Mouse (Mus musculus) intestine, embryonic 15.5 days (tissue): ENCODE results near the gene Ndufv2. TPM values are rescaled to one million over a fixed set of nuclear protein-coding genes. Genes with fewer than 3 reads are reported as not detected.

Experiments
- ATAC-seq: fragments of 200-750 bp; cut with Nextera tagmentation; 2 replicates; pipeline ENCODE4 v1.8.0; 2017; ENCODE audit warnings: moderate TSS enrichment, moderate library complexity
- H3K27ac ChIP-seq: fragments of 300-500 bp; sonication (generic); 2 replicates; pipeline ENCODE4 v1.5.1; 2015; ENCODE audit warnings: mild to moderate bottlenecking, inconsistent platforms
- H3K27me3 ChIP-seq: fragments of 300-500 bp; sonication (generic); replicated peaks from 2 replicates; pipeline ENCODE4 v1.6.1; 2015; ENCODE audit warnings: inconsistent platforms
- H3K36me3 ChIP-seq: fragments of 300-500 bp; sonication (generic); 2 replicates; pipeline ENCODE4 v1.6.1; 2015; ENCODE audit warnings: inconsistent platforms
- H3K4me1 ChIP-seq: fragments of 300-500 bp; sonication (generic); replicated peaks from 2 replicates; pipeline ENCODE4 v1.6.1; 2015; ENCODE audit warnings: inconsistent platforms
- H3K4me2 ChIP-seq: fragments of 300-500 bp; sonication (generic); replicated peaks from 2 replicates; pipeline ENCODE4 v1.6.1; 2015; ENCODE audit warnings: mild to moderate bottlenecking, inconsistent platforms
- H3K4me3 ChIP-seq: fragments of 300-500 bp; sonication (generic); replicated peaks from 2 replicates; pipeline ENCODE4 v1.5.1; 2015; ENCODE audit warnings: inconsistent platforms
- H3K9ac ChIP-seq: fragments of 300-500 bp; sonication (generic); 2 replicates; pipeline ENCODE4 v1.6.1; 2015; ENCODE audit warnings: inconsistent platforms
- H3K9me3 ChIP-seq: fragments of 300-500 bp; sonication (generic); 2 replicates; pipeline ENCODE4 v1.6.1; 2016; ENCODE audit warnings: inconsistent platforms
- WGBS: fragments of 180-500 bp; shearing (Covaris S2); methylation state at CpG from one replicate; pipeline ENCODE4 v1.1.7; 2015; 5-methylcytosine and 5-hydroxymethylcytosine counted together
- polyA plus RNA-seq: library from polyadenylated mRNA; unstranded; fragments of >200 nt; fragmentation: Nextera tagmentation; extraction: Ambion mirVana; gene quantifications from 2 replicates; pipeline ENCODE4 v1.2.1, GENCODE M21; 2015

Gene Ndufv2
- polyA plus RNA-seq, 1 experiment from 2014 or later, result 428 TPM

DNA sequence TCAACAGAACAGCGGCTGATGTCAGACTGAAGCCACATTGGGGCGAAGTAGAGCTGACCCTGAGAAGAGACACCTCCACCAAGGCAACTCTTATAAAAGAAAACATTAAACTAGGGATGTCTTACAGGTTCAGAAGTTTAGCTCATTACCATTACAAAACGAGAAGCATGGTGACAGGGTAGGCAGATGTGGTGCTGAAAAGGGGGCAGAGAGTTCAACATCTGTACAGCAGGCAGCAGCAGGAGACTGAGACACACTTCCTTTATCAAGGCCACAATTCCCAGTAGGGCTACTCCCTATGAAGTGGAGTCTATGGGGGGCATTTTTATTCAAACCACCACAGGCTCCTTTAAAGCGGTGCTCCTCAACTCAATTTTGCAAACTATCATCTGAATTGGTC lies 6.8 kb upstream of the Ndufv2 start:
- WGBS, result 88% methylated on average over 4 of the region's 4 CpGs
- Histone ChIP-seq H3K4me3 (no peak overlapping the region), H3K9ac (no peak overlapping the region), H3K4me2 (no peak overlapping the region), H3K36me3 (no peaks in the 10 kb centered on the region), H3K27ac (no peak overlapping the region), H3K4me1 (peaks cover 9% of the 10 kb centered on the region), H3K9me3 (no peaks in the 10 kb centered on the region), H3K27me3 (no peaks in the 10 kb centered on the region)
- ATAC-seq, result no peak

DNA sequence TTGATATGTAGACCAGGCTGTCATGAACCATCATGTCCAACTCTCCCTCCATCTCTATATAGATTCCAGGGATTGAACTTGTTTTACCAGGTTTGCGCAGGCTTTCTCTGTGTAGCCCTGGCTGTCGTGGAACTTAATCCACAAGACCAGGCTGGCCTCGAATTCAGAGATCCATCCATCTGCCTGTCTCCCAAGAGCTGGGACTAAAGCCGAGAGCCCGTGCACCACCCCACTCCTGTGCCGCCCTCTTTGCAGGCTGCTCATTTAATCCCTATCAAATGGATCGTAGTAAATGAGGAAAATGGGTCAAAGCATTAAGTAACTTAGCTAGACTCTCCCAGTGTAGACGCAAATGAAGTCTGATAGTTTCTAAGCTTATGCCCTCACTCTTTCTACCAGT lies 6.1 kb upstream of the Ndufv2 start:
- Histone ChIP-seq H3K27me3 (no peaks in the 10 kb centered on the region), H3K4me2 (no peak overlapping the region), H3K27ac (no peak overlapping the region), H3K9me3 (no peaks in the 10 kb centered on the region), H3K9ac (no peak overlapping the region), H3K4me3 (no peak overlapping the region), H3K4me1 (peaks cover 6% of the 10 kb centered on the region), H3K36me3 (no peaks in the 10 kb centered on the region)
- 75% methylated on average over 8 of the region's 8 CpGs for WGBS
- ATAC-seq, result no peak

DNA sequence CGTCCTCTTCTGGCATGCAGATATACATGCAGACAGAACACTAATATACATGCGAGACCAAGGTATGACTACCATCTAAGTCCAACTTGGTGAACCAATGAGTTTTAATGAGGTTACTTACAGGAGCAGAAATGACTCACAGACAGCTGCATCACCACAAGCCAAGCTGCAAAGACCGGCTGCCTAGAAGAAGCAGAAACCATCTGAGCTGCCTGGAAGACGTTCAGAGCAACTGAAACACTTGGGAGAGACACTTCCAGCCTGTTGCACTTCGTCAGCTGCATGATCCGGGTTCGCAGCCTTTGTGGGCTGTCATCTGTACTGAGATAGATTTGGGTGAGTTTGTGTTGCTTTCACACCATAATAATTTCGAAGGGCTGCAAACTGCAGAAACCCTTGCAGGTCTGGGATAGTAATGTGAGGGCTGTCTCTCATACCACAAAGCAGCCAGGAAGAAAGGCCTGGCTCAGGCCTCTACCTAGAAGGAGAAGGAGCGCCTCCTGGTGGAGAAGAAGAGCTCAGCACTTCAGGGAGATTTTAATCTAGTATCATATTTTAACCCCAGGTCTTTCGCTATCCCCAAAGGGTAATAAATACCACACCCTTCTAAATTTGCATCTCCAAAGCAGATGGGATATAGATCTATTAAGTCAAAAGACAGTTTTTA lies 5.4 kb upstream of the Ndufv2 start:
- Histone ChIP-seq H3K36me3 (no peaks in the 10 kb centered on the region), H3K9me3 (no peaks in the 10 kb centered on the region), H3K27ac (no peak overlapping the region), H3K27me3 (no peaks in the 10 kb centered on the region), H3K4me1 (peaks cover 2% of the 10 kb centered on the region; the same call in 1 of the 2 replicates), H3K4me3 (no peak overlapping the region), H3K9ac (no peak overlapping the region), H3K4me2 (no peak overlapping the region)
- WGBS, result 48% methylated on average over 10 of the region's 10 CpGs
- no peak for ATAC-seq

DNA sequence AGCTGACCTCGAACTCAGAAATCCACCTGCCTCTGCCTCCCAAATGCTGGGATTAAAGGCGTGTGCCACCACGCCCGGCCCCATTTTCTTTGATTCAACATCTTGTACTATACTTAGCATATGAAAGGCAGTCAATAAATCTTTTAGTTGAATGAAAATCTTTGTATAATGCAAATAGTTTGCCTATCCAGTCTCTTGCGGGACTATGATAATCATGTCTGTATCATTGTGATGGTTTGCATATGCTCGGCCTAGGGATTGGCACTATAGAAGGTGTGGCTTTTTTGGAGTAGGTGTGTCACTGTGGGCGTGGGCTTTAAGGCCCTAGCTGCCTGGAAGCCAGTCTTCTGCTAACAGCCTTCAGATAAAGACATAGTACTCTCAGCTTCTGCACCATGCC lies 2.7 kb upstream of the Ndufv2 start:
- Histone ChIP-seq H3K9me3 (no peaks in the 10 kb centered on the region), H3K9ac (no peak overlapping the region), H3K4me2 (no peak overlapping the region), H3K27me3 (no peaks in the 10 kb centered on the region), H3K4me3 (no peak overlapping the region), H3K36me3 (no peaks in the 10 kb centered on the region), H3K27ac (no peak overlapping the region), H3K4me1 (peaks cover 2% of the 10 kb centered on the region)
- 84% methylated on average over 7 of the region's 7 CpGs for WGBS
- ATAC-seq, result no peak

DNA sequence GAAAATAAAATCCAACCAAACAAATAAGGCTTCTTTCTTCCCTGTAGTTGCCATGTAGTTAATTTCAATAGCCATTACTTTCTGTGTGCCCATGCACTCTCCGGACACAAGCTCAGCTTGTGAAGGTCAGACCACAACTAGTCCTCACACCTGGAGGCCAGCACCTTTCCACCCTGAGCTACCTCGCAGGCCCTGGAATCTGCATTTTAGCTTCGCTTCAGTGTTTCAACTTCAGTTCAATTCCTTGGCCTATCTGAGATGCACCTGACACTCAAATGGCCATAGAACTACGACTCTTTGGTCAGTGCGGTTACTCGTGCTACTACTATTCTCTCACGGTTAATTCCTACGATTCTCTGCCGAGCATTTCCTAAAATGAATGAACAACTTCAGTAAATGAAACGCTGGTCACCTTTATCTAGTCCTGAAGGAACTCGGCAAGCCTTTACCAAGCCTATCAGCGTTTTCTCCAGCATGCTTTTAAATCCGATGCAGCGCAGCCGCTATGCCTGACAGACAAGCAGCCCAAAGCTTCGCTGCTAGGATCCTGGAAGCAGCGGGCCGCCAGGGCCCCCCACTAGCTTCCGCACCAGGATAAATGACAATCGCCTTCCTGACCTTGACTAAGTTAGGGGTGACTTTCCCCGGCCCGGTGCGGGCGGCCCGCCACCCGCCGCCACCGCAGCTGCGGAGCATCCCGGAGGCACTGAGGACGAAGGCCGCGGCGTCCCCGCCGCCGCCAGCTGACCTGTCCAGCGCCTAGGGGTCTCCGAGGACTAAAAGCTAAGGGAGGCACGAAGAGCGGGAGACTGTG lies 586 bp downstream of the Ndufv2 start:
- Histone ChIP-seq H3K9ac (peak overlapping the region; percentile 77), H3K27me3 (no peaks in the 10 kb centered on the region), H3K9me3 (no peaks in the 10 kb centered on the region), H3K27ac (peak overlapping the region; percentile 94), H3K36me3 (no peaks in the 10 kb centered on the region), H3K4me3 (peak overlapping the region; percentile 71), H3K4me1 (peaks cover 2% of the 10 kb centered on the region; the same call in 1 of the 2 replicates), H3K4me2 (peak overlapping the region; percentile 72)
- under 1% methylated on average over 41 of the region's 41 CpGs for WGBS
- ATAC-seq, result peak; percentile 71; the same call in 1 of the 2 replicates

DNA sequence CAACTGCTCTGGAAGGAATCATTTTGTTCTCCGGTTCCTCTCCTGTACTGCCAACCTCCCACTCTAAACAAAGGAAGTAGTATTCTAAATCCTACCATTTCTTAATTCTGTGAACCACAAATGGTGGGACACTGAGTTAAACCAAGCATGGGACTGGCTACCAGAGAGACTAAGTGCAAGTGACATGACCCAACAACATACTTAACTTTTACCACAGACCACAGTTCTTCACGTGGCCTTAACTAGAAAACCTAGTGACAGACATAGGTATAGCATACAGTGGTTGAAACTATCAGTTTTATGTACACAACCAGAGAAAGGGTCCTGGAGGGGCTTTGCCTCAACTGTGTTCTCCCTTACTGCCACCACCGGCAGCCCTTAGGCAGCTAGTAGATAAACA lies 8.7 kb downstream of the Ndufv2 start:
- H3K4me3 ChIP-seq, result no peak overlapping the region
- WGBS, result 69% methylated on average over 3 of the region's 3 CpGs
- no peak overlapping the region for H3K27ac ChIP-seq
- no peaks in the 10 kb centered on the region for H3K9me3 ChIP-seq
- ATAC-seq, result no peak
- no peaks in the 10 kb centered on the region for H3K4me1 ChIP-seq
- H3K27me3 ChIP-seq, result no peaks in the 10 kb centered on the region
- no peak overlapping the region for H3K9ac ChIP-seq
- peaks cover 7% of the 10 kb centered on the region; the same call in 1 of the 2 replicates for H3K36me3 ChIP-seq
- no peak overlapping the region for H3K4me2 ChIP-seq

DNA sequence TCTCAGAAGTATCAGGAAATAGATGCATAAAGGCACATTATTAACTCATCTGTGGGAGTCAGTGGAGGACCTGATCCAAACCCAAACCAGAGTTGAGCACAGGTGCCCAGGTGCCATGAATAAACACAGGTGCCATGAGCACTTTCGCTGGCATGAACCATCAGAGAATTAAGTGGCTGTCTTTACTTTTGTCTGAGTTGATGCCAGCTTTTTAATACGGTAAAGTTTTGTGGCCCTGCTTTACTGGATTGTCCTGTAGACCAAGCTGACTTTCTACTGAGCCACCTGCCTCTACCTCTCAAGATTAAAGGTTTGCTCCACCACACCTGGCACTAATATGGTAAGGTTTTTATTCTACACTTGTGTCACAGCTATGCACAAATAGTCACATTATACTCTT lies 9.3 kb downstream of the Ndufv2 start:
- no peak for ATAC-seq
- H3K9ac ChIP-seq, result no peak overlapping the region
- H3K4me3 ChIP-seq, result no peak overlapping the region
- no peaks in the 10 kb centered on the region for H3K27me3 ChIP-seq
- H3K4me1 ChIP-seq, result no peaks in the 10 kb centered on the region
- no peak overlapping the region for H3K4me2 ChIP-seq
- WGBS, result 91% methylated on average over 2 of the region's 2 CpGs
- H3K9me3 ChIP-seq, result no peaks in the 10 kb centered on the region
- H3K27ac ChIP-seq, result no peak overlapping the region
- H3K36me3 ChIP-seq, result peaks cover 10% of the 10 kb centered on the region; the same call in 1 of the 2 replicates

DNA sequence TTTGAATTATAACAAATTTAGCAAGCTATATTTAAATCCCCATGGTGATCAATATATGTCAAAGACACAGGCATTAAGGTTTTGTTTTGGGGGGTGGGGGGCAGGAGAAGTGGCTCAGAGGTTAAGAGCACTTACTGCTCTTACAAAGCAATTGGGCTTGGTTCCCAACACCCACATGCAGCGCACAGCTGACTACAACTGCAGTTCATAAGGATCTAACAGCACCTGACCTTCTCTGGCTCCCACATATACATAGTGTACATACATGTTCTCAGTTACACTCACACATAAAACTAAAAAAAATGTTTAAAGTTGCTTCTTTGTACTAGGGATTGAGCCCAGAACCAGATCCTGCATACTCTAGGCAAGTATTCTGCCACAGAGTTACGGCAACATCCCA lies 10.0 kb downstream of the Ndufv2 start:
- Histone ChIP-seq H3K27me3 (no peaks in the 10 kb centered on the region), H3K9me3 (no peaks in the 10 kb centered on the region), H3K27ac (no peak overlapping the region), H3K36me3 (peaks cover 11% of the 10 kb centered on the region; the same call in 1 of the 2 replicates), H3K4me2 (no peak overlapping the region), H3K9ac (no peak overlapping the region), H3K4me3 (no peak overlapping the region), H3K4me1 (no peaks in the 10 kb centered on the region)
- 85% methylated on average over 2 of the region's 2 CpGs for WGBS
- ATAC-seq, result no peak

DNA sequence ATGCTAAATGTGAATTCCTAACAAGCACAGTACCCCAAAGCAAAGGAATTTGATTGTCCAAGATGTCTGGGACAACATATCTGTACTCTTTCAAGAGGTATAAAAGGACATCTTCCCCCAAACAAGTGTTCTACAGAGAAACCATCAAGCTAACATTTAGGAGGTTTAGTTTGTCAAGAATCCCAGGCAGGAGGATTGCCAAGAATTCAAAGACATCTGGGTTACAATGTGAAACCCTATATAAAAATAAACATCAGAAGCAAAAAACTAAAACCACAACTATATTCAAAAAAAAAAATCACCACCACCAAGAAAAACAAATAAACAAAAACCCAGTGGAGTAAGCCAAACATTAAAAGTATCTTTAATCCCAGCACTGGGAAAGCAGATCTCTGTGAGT lies 11.1 kb downstream of the Ndufv2 start:
- Histone ChIP-seq H3K36me3 (peaks cover 11% of the 10 kb centered on the region; the same call in 1 of the 2 replicates), H3K9me3 (no peaks in the 10 kb centered on the region), H3K27ac (no peak overlapping the region), H3K4me2 (no peak overlapping the region), H3K9ac (no peak overlapping the region), H3K4me1 (no peaks in the 10 kb centered on the region), H3K27me3 (no peaks in the 10 kb centered on the region), H3K4me3 (no peak overlapping the region)
- no peak for ATAC-seq

DNA sequence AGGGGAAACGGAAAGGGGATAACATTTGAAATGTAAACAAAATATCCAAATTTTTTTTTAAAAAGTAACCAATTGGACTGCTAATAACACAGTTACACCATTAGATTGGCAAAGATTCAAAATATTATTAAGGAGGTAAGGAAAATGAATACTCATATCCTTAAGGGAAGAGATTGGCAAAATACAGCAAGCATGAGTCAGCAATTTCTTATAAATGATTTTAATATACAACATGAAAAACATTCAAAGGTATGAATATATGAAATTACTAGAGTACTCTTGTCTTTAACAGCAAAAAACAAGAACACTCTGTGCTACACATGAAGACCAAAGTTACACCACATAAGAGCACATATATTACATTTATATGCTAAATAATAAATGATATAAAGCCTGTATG lies 16.3 kb downstream of the Ndufv2 start:
- no peak overlapping the region for H3K27ac ChIP-seq
- no peak overlapping the region for H3K4me2 ChIP-seq
- H3K4me1 ChIP-seq, result no peaks in the 10 kb centered on the region
- H3K9me3 ChIP-seq, result no peaks in the 10 kb centered on the region
- no peaks in the 10 kb centered on the region for H3K27me3 ChIP-seq
- ATAC-seq, result no peak
- 97% methylated on average over 1 of the region's 1 CpGs for WGBS
- H3K9ac ChIP-seq, result no peak overlapping the region
- peaks cover 8% of the 10 kb centered on the region for H3K36me3 ChIP-seq
- no peak overlapping the region for H3K4me3 ChIP-seq

DNA sequence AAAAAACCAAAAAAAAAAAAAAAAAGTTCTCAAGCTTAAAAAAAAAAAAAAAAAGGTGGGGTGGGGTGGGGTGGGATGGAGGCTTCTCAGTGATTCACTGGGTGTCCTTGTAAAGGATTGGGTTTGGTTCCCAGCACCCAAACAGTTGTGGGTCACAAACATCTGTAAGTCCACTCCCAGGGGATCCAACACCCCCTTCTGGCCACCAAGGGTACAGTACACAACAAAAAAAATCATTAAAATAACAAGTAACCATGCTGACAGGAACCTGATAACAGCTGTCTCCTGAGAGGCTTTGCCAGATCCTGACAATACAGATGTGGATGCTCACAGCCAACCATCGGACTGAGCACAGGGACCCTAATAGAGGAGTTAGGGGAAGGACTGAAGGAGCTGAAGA lies 16.9 kb downstream of the Ndufv2 start:
- 68% methylated on average over 1 of the region's 1 CpGs for WGBS
- peaks cover 8% of the 10 kb centered on the region for H3K36me3 ChIP-seq

DNA sequence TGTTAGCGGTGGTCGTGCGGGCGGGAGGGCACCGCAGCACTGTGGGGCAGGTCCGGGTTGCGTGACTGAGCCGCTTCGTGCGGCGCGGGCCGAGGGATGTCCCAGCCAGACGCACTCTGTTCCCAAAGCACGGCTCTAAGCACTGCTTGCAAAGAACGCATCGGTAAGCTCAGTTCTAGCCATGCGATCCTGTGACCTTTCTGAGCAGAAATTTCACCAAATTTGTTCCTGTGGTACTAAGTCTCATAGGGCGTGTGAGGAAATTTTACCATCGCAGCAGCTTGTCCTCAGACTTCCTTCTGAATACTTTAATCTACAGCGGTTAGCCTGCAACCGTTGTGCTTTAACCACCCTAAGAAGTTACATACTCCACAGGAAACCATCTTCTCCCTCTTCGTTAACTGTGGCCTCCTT lies 23.9 kb downstream of the Ndufv2 start:
- WGBS, result under 1% methylated on average over 23 of the region's 23 CpGs
- Histone ChIP-seq H3K36me3 (no peaks in the 10 kb centered on the region; the same call in 1 of the 2 replicates), H3K27ac (peak overlapping the region; percentile 87), H3K9ac (peak overlapping the region; percentile 63), H3K4me2 (peak overlapping the region; percentile 87), H3K4me1 (no peaks in the 10 kb centered on the region), H3K4me3 (peak overlapping the region; percentile 99), H3K9me3 (no peaks in the 10 kb centered on the region), H3K27me3 (no peaks in the 10 kb centered on the region)
- peak; percentile 75 for ATAC-seq

More for the DNA sequence above, 16.9 kb downstream of the Ndufv2 start:
- Histone ChIP-seq H3K4me3 (no peak overlapping the region), H3K9ac (no peak overlapping the region), H3K27ac (no peak overlapping the region), H3K4me1 (no peaks in the 10 kb centered on the region), H3K27me3 (no peaks in the 10 kb centered on the region), H3K4me2 (no peak overlapping the region), H3K9me3 (no peaks in the 10 kb centered on the region)
- ATAC-seq, result no peak
